Mouse (Mus musculus): ENCODE data around the gene Tns1. TPM values are rescaled to one million over a fixed set of nuclear protein-coding genes. Genes with fewer than 3 reads are reported as not detected.

The Tns1 gene
- polyA plus RNA-seq, 1 experiment from 2014 or later = 9.3 TPM

- DNase-seq (ENCODE audit: low spot score, missing footprints) (no peak), ATAC-seq (ENCODE audit: low FRiP score) (no peak)
- H3K27ac ChIP-seq (ENCODE audit: low read depth, low read length) = no peak overlapping the region
- no peaks in the 10 kb centered on the region for H3K36me3 ChIP-seq (ENCODE audit: control insufficient read depth, insufficient read depth, low read length)
- H3K27me3 ChIP-seq (ENCODE audit: control insufficient read depth, insufficient read depth, low read length) = no peaks in the 10 kb centered on the region
- H3K9me3 ChIP-seq (ENCODE audit: control insufficient read depth, low read length) = no peaks in the 10 kb centered on the region
- 73% methylated on average over 5 of the region's 5 CpGs for WGBS
- no peak overlapping the region for H3K4me3 ChIP-seq (ENCODE audit: low read depth, low read length)
- no peak overlapping the region for H3K4me2 ChIP-seq
- H3K9ac ChIP-seq (ENCODE audit: low read length) = no peak overlapping the region
- peaks cover 7% of the 10 kb centered on the region for H3K4me1 ChIP-seq (ENCODE audit: control insufficient read depth, insufficient read depth, low read length)
Measured at GRCm38 (mm10) chr1:73999533-73999932, 124.7 kb downstream of the Tns1 start.

DNA sequence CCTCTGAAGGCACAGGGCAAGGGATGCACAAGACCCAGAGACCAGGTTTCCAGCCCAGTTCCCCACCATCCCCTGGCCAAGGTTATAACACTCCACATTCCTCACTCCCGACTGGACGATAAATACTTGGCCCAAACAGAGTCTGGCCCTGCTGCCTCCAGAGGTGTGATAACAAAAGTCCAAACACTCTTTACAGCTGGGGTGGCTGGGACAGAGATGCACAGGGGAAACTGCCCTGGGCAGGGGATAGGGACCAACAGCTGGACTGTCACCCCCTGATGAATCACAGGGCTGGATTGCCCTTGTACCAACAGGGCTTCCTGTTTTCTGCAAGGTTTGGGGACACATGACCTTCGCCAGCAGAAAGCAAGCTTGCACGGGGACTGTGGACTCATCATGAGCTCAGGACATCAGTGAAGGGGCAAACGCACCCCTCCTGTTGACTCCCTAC is 125.3 kb downstream of the Tns1 start:
- no peak for ATAC-seq (ENCODE audit: low FRiP score)
- 85% methylated on average over 5 of the region's 5 CpGs for WGBS
- Histone ChIP-seq H3K4me1 (ENCODE audit: control insufficient read depth, insufficient read depth, low read length) (peaks cover 7% of the 10 kb centered on the region), H3K9ac (ENCODE audit: low read length) (no peak overlapping the region), H3K9me3 (ENCODE audit: control insufficient read depth, low read length) (no peaks in the 10 kb centered on the region), H3K27me3 (ENCODE audit: control insufficient read depth, insufficient read depth, low read length) (no peaks in the 10 kb centered on the region), H3K27ac (ENCODE audit: low read depth, low read length) (no peak overlapping the region), H3K4me3 (ENCODE audit: low read depth, low read length) (no peak overlapping the region), H3K4me2 (no peak overlapping the region), H3K36me3 (ENCODE audit: control insufficient read depth, insufficient read depth, low read length) (no peaks in the 10 kb centered on the region)
- DNase-seq (ENCODE audit: low spot score, missing footprints) = no peak

GRCm38 (mm10) chr1:73998131-73998865 is 126.0 kb downstream of the Tns1 start:
- no peak for ATAC-seq (ENCODE audit: low FRiP score)
- Histone ChIP-seq H3K4me1 (ENCODE audit: control insufficient read depth, insufficient read depth, low read length) (peaks cover 7% of the 10 kb centered on the region), H3K27ac (ENCODE audit: low read depth, low read length) (no peak overlapping the region), H3K9ac (ENCODE audit: low read length) (no peak overlapping the region), H3K36me3 (ENCODE audit: control insufficient read depth, insufficient read depth, low read length) (no peaks in the 10 kb centered on the region), H3K9me3 (ENCODE audit: control insufficient read depth, low read length) (no peaks in the 10 kb centered on the region), H3K27me3 (ENCODE audit: control insufficient read depth, insufficient read depth, low read length) (no peaks in the 10 kb centered on the region), H3K4me3 (ENCODE audit: low read depth, low read length) (no peak overlapping the region), H3K4me2 (no peak overlapping the region)
- WGBS = 79% methylated on average over 9 of the region's 9 CpGs
- no peak for DNase-seq (ENCODE audit: low spot score, missing footprints)

DNA sequence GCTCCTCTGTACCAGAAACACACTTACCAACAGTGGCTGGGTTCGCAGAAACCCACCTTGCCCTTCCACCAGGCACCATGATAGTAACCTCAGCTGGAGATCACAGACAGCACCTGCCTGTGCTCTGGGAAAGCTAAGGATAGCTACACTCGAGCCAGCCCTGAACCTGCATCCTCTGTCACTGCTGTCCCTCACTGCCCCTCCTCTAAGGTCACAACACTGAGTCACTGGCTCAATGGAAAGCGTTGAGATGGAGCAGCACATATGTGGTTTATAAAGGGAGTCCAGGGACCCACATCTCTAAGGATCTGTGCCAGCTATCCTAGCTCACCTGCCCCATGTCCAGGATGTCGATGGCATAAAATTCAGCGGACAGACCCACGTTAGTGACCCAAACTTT is 126.9 kb downstream of the Tns1 start:
- Histone ChIP-seq H3K9ac (ENCODE audit: low read length) (no peak overlapping the region), H3K27ac (ENCODE audit: low read depth, low read length) (no peak overlapping the region), H3K4me1 (ENCODE audit: control insufficient read depth, insufficient read depth, low read length) (peaks cover 7% of the 10 kb centered on the region), H3K4me2 (no peak overlapping the region), H3K27me3 (ENCODE audit: control insufficient read depth, insufficient read depth, low read length) (no peaks in the 10 kb centered on the region), H3K36me3 (ENCODE audit: control insufficient read depth, insufficient read depth, low read length) (no peaks in the 10 kb centered on the region), H3K9me3 (ENCODE audit: control insufficient read depth, low read length) (no peaks in the 10 kb centered on the region), H3K4me3 (ENCODE audit: low read depth, low read length) (no peak overlapping the region)
- DNase-seq (ENCODE audit: low spot score, missing footprints) (no peak), ATAC-seq (ENCODE audit: low FRiP score) (no peak)
- WGBS = 83% methylated on average over 6 of the region's 6 CpGs

GRCm38 (mm10) chr1:73996650-73997049 is 127.6 kb downstream of the Tns1 start:
- Histone ChIP-seq H3K4me1 (ENCODE audit: control insufficient read depth, insufficient read depth, low read length) (peaks cover 7% of the 10 kb centered on the region), H3K4me2 (no peak overlapping the region), H3K9ac (ENCODE audit: low read length) (no peak overlapping the region), H3K4me3 (ENCODE audit: low read depth, low read length) (no peak overlapping the region), H3K27ac (ENCODE audit: low read depth, low read length) (no peak overlapping the region), H3K27me3 (ENCODE audit: control insufficient read depth, insufficient read depth, low read length) (no peaks in the 10 kb centered on the region), H3K9me3 (ENCODE audit: control insufficient read depth, low read length) (no peaks in the 10 kb centered on the region), H3K36me3 (ENCODE audit: control insufficient read depth, insufficient read depth, low read length) (no peaks in the 10 kb centered on the region)
- ATAC-seq (ENCODE audit: low FRiP score) (no peak), DNase-seq (ENCODE audit: low spot score, missing footprints) (no peak)
- 89% methylated on average over 3 of the region's 3 CpGs for WGBS

GRCm38 (mm10) chr1:73996209-73996608 is 128.0 kb downstream of the Tns1 start:
- H3K9ac ChIP-seq (ENCODE audit: low read length) = no peak overlapping the region
- peaks cover 7% of the 10 kb centered on the region for H3K4me1 ChIP-seq (ENCODE audit: control insufficient read depth, insufficient read depth, low read length)
- no peaks in the 10 kb centered on the region for H3K27me3 ChIP-seq (ENCODE audit: control insufficient read depth, insufficient read depth, low read length)
- 54% methylated on average over 2 of the region's 2 CpGs for WGBS
- H3K9me3 ChIP-seq (ENCODE audit: control insufficient read depth, low read length) = no peaks in the 10 kb centered on the region
- DNase-seq (ENCODE audit: low spot score, missing footprints) = peak; percentile 96
- no peak overlapping the region for H3K27ac ChIP-seq (ENCODE audit: low read depth, low read length)
- no peaks in the 10 kb centered on the region for H3K36me3 ChIP-seq (ENCODE audit: control insufficient read depth, insufficient read depth, low read length)
- no peak overlapping the region for H3K4me3 ChIP-seq (ENCODE audit: low read depth, low read length)
- H3K4me2 ChIP-seq = no peak overlapping the region
- no peak for ATAC-seq (ENCODE audit: low FRiP score)

DNA sequence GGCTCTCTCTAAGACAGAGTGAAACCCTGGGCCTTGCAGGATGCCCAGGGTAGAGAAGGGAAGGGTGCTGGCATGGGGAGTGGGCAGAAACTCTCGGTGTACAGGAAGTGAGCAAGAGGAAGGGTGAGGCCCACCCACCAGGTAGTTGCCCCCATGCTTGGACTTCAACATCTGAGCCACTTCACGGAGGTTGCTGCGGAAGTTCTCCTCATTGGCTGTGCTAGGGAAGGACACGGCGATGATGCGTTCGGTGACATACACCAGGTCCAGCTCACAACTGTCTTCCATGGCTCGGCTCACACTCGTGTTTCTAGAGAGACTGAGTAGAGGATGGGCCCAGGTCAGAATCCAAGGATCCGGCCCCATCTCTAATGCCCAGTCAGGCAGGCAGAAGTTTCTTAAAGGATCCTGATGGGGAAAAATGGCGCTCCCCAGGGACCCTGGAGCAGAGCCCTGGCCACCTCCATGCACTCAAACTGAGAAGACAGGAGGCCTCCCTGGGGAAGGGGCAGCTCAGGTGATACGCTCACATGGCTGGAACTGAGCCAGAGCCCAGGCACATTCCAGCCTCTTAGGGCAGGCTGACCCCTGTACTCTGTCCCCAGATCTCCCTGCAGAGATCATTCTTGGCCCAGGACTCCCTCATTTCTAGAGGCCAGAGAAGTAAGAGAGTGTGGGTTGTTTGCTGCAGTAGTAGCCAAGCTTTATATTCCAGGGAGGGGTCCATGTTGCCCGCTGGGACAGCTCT is 129.0 kb downstream of the Tns1 start:
- WGBS = 90% methylated on average over 13 of the region's 13 CpGs

DNA sequence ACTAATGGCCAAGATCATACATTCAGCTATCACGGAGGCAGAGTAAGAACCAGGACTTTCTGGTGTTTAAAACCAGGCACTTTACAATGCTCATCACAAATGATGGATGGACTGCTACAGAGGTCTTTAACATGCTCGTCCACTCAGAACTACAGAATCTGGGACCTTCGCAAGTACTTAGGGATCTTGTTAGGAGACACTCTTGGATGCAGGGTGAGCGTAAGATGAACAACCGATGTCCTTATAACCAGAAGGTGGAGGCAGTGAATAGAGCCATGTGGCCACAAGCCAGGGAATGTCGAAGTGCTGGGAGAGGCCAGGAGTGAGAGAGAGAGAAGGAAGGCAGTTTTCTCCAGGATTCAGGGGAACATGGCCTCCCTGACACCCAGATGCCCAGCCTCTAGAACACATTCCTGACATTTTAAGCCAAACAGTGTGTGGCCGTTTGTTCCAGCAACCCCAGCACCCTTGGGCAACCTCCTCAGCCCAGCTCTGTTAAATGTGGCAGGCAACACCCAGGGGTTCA is 130.3 kb downstream of the Tns1 start:
- Histone ChIP-seq H3K27ac (ENCODE audit: low read depth, low read length) (no peak overlapping the region), H3K27me3 (ENCODE audit: control insufficient read depth, insufficient read depth, low read length) (no peaks in the 10 kb centered on the region), H3K4me1 (ENCODE audit: control insufficient read depth, insufficient read depth, low read length) (no peaks in the 10 kb centered on the region), H3K4me2 (no peak overlapping the region), H3K36me3 (ENCODE audit: control insufficient read depth, insufficient read depth, low read length) (no peaks in the 10 kb centered on the region), H3K9me3 (ENCODE audit: control insufficient read depth, low read length) (no peaks in the 10 kb centered on the region), H3K9ac (ENCODE audit: low read length) (no peak overlapping the region), H3K4me3 (ENCODE audit: low read depth, low read length) (no peak overlapping the region)
- no peak for ATAC-seq (ENCODE audit: low FRiP score)
- no peak for DNase-seq (ENCODE audit: low spot score, missing footprints)
- 80% methylated on average over 7 of the region's 7 CpGs for WGBS

More for the DNA sequence above, 129.0 kb downstream of the Tns1 start:
- Histone ChIP-seq H3K4me2 (no peak overlapping the region), H3K9ac (ENCODE audit: low read length) (no peak overlapping the region), H3K27ac (ENCODE audit: low read depth, low read length) (no peak overlapping the region), H3K36me3 (ENCODE audit: control insufficient read depth, insufficient read depth, low read length) (no peaks in the 10 kb centered on the region), H3K4me3 (ENCODE audit: low read depth, low read length) (no peak overlapping the region), H3K4me1 (ENCODE audit: control insufficient read depth, insufficient read depth, low read length) (peaks cover 4% of the 10 kb centered on the region), H3K9me3 (ENCODE audit: control insufficient read depth, low read length) (no peaks in the 10 kb centered on the region), H3K27me3 (ENCODE audit: control insufficient read depth, insufficient read depth, low read length) (no peaks in the 10 kb centered on the region)
- DNase-seq (ENCODE audit: low spot score, missing footprints) (no peak), ATAC-seq (ENCODE audit: low FRiP score) (no peak)

DNA sequence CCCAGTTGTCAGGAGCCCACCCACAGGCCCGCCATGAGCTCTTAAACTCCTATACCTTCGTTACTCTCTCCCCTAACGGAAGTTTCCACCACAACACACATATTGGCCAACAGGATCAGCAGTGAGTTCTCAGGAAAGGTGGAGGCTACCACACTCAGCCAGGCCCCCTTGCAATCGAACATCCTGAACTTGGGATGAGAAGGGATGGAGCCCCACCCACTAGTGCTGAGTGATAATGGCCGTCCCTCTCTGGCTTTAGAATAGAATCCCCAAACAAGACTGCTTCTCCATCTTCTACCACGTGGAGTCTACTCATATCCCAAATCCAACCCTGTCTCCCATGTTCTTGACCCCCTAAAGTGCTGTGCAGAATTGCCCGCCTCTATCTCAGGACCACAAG is 131.0 kb downstream of the Tns1 start:
- Histone ChIP-seq H3K36me3 (ENCODE audit: control insufficient read depth, insufficient read depth, low read length) (no peaks in the 10 kb centered on the region), H3K9ac (ENCODE audit: low read length) (no peak overlapping the region), H3K27ac (ENCODE audit: low read depth, low read length) (no peak overlapping the region), H3K27me3 (ENCODE audit: control insufficient read depth, insufficient read depth, low read length) (no peaks in the 10 kb centered on the region), H3K4me2 (no peak overlapping the region), H3K4me3 (ENCODE audit: low read depth, low read length) (no peak overlapping the region), H3K9me3 (ENCODE audit: control insufficient read depth, low read length) (no peaks in the 10 kb centered on the region), H3K4me1 (ENCODE audit: control insufficient read depth, insufficient read depth, low read length) (no peaks in the 10 kb centered on the region)
- DNase-seq (ENCODE audit: low spot score, missing footprints) (no peak), ATAC-seq (ENCODE audit: low FRiP score) (no peak)
- WGBS = 80% methylated on average over 7 of the region's 7 CpGs

Measured in midbrain, embryonic 11.5 days (tissue).